Mouse (Mus musculus) spleen, adult 2 months (tissue): ENCODE data around the gene Cdh9.

ENCODE experiments used
- CTCF ChIP-seq: fragments of 200-500 bp; IDR thresholded peaks from 2 replicates; pipeline ENCODE4 v1.5.1; 2011; ENCODE audit warnings: mild to moderate bottlenecking, inconsistent platforms; ENCODE audit not compliant: insufficient read depth, insufficient read length, insufficient replicate concordance; ENCODE audit errors: extremely low read depth
- POLR2A ChIP-seq: fragments of 200-500 bp; IDR thresholded peaks from 2 replicates; pipeline ENCODE4 v1.6.1; 2011; ENCODE audit warnings: low read depth, low read length, inconsistent platforms

- TF ChIP-seq CTCF (no peak), POLR2A (no peak)
Observed at GRCm38 (mm10) chr15:16810787-16811186, 82.2 kb downstream of the Cdh9 start.
